Mouse (Mus musculus) heart, postnatal 36 days (tissue): ENCODE measurements around the gene 4933434E20Rik. TPM values are rescaled to one million over a fixed set of nuclear protein-coding genes. Genes with fewer than 3 reads are reported as not detected.

Experiments
- microRNA-seq, 2 experiments: library from miRNA; unstranded; fragments of <30 nt; microRNA quantifications; one replicate each; pipeline ENCODE4 v1.2.0; 2021; ENCODE audit warnings: borderline number of aligned reads in 2 of 2
- total RNA-seq, 2 experiments: library from RNA; stranded (reverse); gene quantifications; 2 replicates each; pipeline ENCODE4 v1.2.3; 2021

The 4933434E20Rik gene
- total RNA-seq, 2 experiments from 2014 or later: 84.0 to 87.6 TPM

Small RNA genes lying within 50 kb of the gene (microRNA-seq; reads per million reads assigned to microRNA genes)
- 18.8 to 24.9 reads per million in 2 experiments for gene Mir190b
- gene Mir7669: 0 reads per million in 2 experiments

Other genes starting within 250 kb of the 4933434E20Rik start
- gene She, start 220.3 kb upstream of the 4933434E20Rik start, total RNA-seq: 10 to 100 TPM; 13.2 to 15.0 TPM
- gene Il6ra, start 138.4 kb upstream of the 4933434E20Rik start, total RNA-seq: 1 to 10 TPM; 4.3 to 7.5 TPM
- 10 to 100 TPM; 21.8 to 24.1 TPM for gene Atp8b2, start 88.1 kb upstream of the 4933434E20Rik start, total RNA-seq
- 10 to 100 TPM; 42.3 to 53.4 TPM for gene Hax1, start 52.9 kb upstream of the 4933434E20Rik start, total RNA-seq
- gene Ubap2l, start 992 bp downstream of the 4933434E20Rik start, total RNA-seq: 100 to 1,000 TPM; 101 to 121 TPM
- gene Tpm3, start 21.0 kb downstream of the 4933434E20Rik start, total RNA-seq: 10 to 100 TPM; 50.9 to 56.1 TPM
- gene Nup210l, start 52.5 kb downstream of the 4933434E20Rik start, total RNA-seq: under 1 TPM; 0.11 TPM
- 1,000 to 10,000 TPM; 1,069 to 1,145 TPM for gene Rps27, start 162.0 kb downstream of the 4933434E20Rik start, total RNA-seq
- 1 to 10 TPM; 6.8 to 7.5 TPM for gene Rab13, start 162.1 kb downstream of the 4933434E20Rik start, total RNA-seq
- gene Jtb, start 180.0 kb downstream of the 4933434E20Rik start, total RNA-seq: 10 to 100 TPM; 43.8 to 48.9 TPM
- gene Creb3l4, start 191.9 kb downstream of the 4933434E20Rik start, total RNA-seq: not detected
- gene Slc39a1, start 196.5 kb downstream of the 4933434E20Rik start, total RNA-seq: 10 to 100 TPM; 82.5 to 90.4 TPM
- 10 to 100 TPM; 18.2 to 20.8 TPM for gene Crtc2, start 202.5 kb downstream of the 4933434E20Rik start, total RNA-seq
- gene Dennd4b, start 213.5 kb downstream of the 4933434E20Rik start, total RNA-seq: 10 to 100 TPM; 34.0 to 34.5 TPM
- gene Gatad2b, start 241.5 kb downstream of the 4933434E20Rik start, total RNA-seq: 10 to 100 TPM; 50.1 to 50.7 TPM